Mouse (Mus musculus) thymus, adult 2 months (tissue): ENCODE results near the gene Dnajb5. TPM values are rescaled to one million over a fixed set of nuclear protein-coding genes. Genes with fewer than 3 reads are reported as not detected.

Source experiments
- DNase-seq: peaks from one replicate; pipeline ENCODE4 v3.0.0; 2021
- H3K27ac ChIP-seq: fragments of 200-500 bp; 2 replicates; pipeline ENCODE4 v1.5.1; 2012; ENCODE audit warnings: low read length, control low read depth; ENCODE audit not compliant: control insufficient read depth, insufficient read depth
- H3K27me3 ChIP-seq: fragments of 200-500 bp; 2 replicates; pipeline ENCODE4 v1.6.1; 2012; ENCODE audit warnings: mild to moderate bottlenecking, low read length, moderate library complexity, mixed read lengths; ENCODE audit not compliant: control insufficient read depth, insufficient read depth
- H3K36me3 ChIP-seq: fragments of 200-500 bp; 2 replicates; pipeline ENCODE4 v1.6.1; 2012; ENCODE audit warnings: mild to moderate bottlenecking, low read length, moderate library complexity; ENCODE audit not compliant: control insufficient read depth, insufficient read depth
- H3K4me1 ChIP-seq: fragments of 200-500 bp; replicated peaks from 2 replicates; pipeline ENCODE4 v1.6.1; 2012; ENCODE audit warnings: low read length; ENCODE audit not compliant: control insufficient read depth, insufficient read depth
- H3K4me3 ChIP-seq: fragments of 200-500 bp; 2 replicates; pipeline ENCODE4 v1.5.1; 2012; ENCODE audit warnings: mild to moderate bottlenecking, low read length, control low read depth, moderate library complexity; ENCODE audit not compliant: control insufficient read depth, insufficient read depth
- CTCF ChIP-seq: fragments of 200-500 bp; IDR thresholded peaks from 2 replicates; pipeline ENCODE4 v1.5.1; 2012; ENCODE audit warnings: mild to moderate bottlenecking, control low read depth, low read length, moderate library complexity, borderline replicate concordance; ENCODE audit not compliant: control insufficient read depth, poor library complexity, insufficient read depth; ENCODE audit errors: extremely low read depth
- POLR2A ChIP-seq: fragments of 200-500 bp; IDR thresholded peaks from 2 replicates; pipeline ENCODE4 v1.6.1; 2012; ENCODE audit warnings: mild to moderate bottlenecking, low read length, control low read depth, moderate library complexity; ENCODE audit not compliant: control insufficient read depth, poor library complexity, insufficient read depth; ENCODE audit errors: extremely low read depth
- WGBS: fragments of 180-500 bp; shearing (Covaris S2); methylation state at CpG from one replicate; pipeline ENCODE4 v1.1.7; 2018; 5-methylcytosine and 5-hydroxymethylcytosine counted together
- polyA plus RNA-seq: library from polyadenylated mRNA; depleted of rRNA; stranded (reverse); fragments of >200 nt; gene quantifications from 2 replicates; pipeline ENCODE4 v1.2.3, GENCODE M21; 2012

Gene Dnajb5
- polyA plus RNA-seq, 1 experiment: 12.6 TPM

DNA sequence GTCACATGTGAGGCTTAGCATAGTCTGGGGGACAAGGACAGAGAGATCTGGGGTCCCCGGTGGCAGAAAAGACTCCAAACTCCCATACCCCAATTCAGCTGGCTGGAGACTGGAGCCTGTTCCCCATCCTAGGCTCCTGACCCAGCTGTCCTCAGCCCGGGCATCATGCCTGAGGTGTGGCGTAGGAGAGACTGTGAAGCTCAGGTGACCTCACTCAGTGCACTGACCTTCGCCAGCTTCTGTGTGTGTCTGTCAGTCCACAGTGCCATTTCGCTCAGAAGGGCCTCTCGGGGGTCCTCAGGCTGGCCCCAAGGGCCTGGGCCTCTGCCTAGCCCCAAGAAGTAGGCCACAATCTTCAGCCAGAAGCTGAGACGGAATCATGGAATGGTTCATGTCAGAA is 2.9 kb downstream of the Dnajb5 start:
- Histone ChIP-seq H3K4me3 (no peak overlapping the region), H3K36me3 (no peaks in the 10 kb centered on the region), H3K27me3 (no peaks in the 10 kb centered on the region), H3K4me1 (peaks cover 23% of the 10 kb centered on the region), H3K27ac (no peak overlapping the region)
- 97% methylated on average over 7 of the region's 7 CpGs for WGBS
- no peak for DNase-seq
- TF ChIP-seq POLR2A (no peak), CTCF (no peak)

DNA sequence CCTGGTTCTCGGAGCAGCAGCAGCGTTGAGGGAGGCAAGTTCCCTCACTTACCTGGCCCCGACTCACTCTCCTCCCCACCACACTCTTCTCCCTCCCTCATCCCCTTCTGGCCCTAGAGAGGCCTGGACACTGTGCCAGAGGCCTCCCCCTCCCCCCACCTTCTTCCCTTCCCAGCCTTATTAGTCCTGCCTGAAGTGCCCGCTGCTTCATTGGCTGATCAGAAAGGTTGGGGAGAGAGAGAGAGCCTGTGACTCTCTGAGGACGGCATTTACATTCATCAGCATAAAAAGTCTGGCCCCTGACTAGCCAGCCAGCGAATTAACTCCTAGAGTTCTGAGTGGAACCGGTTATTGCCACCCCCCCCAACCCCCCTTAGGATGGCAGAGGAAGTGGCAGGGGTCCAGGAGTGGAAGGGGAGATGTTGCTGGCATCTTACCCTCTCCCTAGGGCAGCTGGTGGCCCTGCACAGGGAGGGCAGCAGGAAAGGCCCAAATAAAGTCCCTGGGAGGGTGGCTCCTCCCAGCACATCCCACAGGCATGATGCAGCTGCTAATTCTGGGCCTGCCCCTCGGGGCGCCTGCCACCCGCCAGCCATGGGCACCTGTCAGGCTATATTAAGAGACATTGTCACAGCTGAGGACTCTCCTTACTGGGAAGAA is 4.0 kb downstream of the Dnajb5 start:
- Histone ChIP-seq H3K4me3 (no peak overlapping the region), H3K36me3 (no peaks in the 10 kb centered on the region), H3K27ac (no peak overlapping the region), H3K4me1 (peaks cover 23% of the 10 kb centered on the region), H3K27me3 (no peaks in the 10 kb centered on the region)
- 85% methylated on average over 10 of the region's 10 CpGs for WGBS
- no peak for DNase-seq
- TF ChIP-seq POLR2A: no peak
- no peak for TF ChIP-seq CTCF

DNA sequence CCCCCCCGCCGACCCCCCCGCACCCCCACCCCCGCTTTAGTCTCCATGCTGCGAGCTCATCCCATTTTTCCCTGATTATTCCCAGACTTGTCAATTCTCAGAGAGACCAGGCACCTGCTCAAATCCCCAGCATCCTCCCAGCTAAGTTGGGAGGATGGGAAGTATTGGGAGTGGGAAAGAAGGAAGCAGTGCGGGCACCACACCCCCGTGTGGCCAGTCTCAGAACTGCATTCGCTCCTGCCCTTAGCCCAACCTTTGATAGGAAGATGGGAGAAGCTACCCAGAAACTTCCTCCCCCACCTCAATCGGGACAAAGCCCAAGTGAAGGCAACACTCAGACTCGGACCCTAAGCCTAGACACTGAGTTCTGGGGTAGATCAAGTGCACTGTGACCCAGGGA is 4.7 kb downstream of the Dnajb5 start:
- DNase-seq: peak; percentile 35
- H3K36me3 ChIP-seq: no peaks in the 10 kb centered on the region
- no peak overlapping the region for H3K27ac ChIP-seq
- H3K4me1 ChIP-seq: peaks cover 21% of the 10 kb centered on the region
- peak; percentile 90 for TF ChIP-seq CTCF
- no peak for TF ChIP-seq POLR2A
- WGBS: 31% methylated on average over 10 of the region's 10 CpGs
- no peaks in the 10 kb centered on the region for H3K27me3 ChIP-seq
- no peak overlapping the region for H3K4me3 ChIP-seq

DNA sequence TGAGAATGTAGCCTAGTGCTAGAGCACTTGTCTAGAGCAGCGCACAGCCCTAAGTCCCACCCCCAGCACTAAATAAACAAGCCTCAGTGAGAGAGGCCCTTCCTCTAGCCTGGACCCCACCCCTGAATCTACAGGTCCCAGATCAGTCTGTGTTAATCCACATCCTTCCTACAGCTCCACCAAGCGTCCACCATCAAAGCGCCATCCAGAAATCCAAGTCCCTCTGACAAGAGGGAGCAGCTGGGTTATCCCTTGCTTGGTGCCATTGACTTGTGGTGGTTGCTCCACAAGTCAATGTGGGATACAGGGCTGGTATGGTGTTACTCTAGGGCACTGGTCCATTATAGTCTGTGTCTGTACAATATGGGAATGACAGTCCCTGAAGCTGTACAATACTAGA is 5.6 kb downstream of the Dnajb5 start:
- WGBS: 93% methylated on average over 3 of the region's 3 CpGs
- no peaks in the 10 kb centered on the region for H3K27me3 ChIP-seq
- H3K4me3 ChIP-seq: no peak overlapping the region
- no peak for DNase-seq
- H3K27ac ChIP-seq: no peak overlapping the region
- peaks cover 18% of the 10 kb centered on the region for H3K4me1 ChIP-seq
- TF ChIP-seq CTCF: no peak
- no peak for TF ChIP-seq POLR2A
- no peaks in the 10 kb centered on the region for H3K36me3 ChIP-seq

DNA sequence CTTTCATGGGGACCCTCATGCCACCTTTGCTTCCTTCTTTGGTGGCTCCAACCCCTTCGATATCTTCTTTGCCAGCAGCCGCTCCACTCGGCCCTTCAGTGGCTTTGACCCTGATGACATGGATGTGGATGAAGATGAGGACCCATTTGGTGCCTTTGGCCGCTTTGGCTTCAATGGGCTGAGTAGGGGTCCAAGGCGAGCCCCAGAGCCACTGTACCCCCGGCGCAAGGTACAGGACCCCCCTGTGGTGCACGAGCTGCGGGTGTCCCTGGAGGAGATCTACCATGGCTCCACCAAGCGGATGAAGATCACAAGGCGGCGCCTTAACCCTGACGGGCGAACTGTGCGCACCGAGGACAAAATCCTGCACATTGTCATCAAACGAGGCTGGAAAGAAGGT is 7.0 kb downstream of the Dnajb5 start:
- peaks cover 4% of the 10 kb centered on the region for H3K4me1 ChIP-seq
- no peak overlapping the region for H3K27ac ChIP-seq
- TF ChIP-seq POLR2A (no peak), CTCF (no peak)
- no peak overlapping the region for H3K4me3 ChIP-seq
- no peak for DNase-seq
- no peaks in the 10 kb centered on the region for H3K36me3 ChIP-seq
- 97% methylated on average over 17 of the region's 17 CpGs for WGBS
- no peaks in the 10 kb centered on the region for H3K27me3 ChIP-seq

DNA sequence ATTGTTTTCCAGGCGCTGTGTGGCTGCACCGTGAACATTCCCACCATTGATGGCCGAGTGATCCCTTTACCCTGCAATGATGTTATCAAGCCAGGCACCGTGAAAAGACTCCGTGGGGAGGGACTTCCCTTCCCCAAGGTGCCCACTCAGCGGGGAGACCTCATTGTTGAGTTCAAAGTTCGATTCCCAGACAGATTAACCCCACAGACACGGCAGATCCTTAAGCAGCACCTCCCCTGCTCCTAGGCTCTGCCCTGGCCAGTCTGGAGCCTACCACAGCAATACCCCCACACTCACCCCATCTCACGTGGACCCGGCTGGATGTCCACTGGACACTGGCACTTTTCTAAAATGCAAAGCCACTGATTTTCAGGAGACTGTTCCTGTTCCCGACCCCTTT is 7.7 kb downstream of the Dnajb5 start:
- H3K27ac ChIP-seq: no peak overlapping the region
- H3K4me1 ChIP-seq: no peaks in the 10 kb centered on the region
- H3K36me3 ChIP-seq: no peaks in the 10 kb centered on the region
- no peak for DNase-seq
- H3K27me3 ChIP-seq: no peaks in the 10 kb centered on the region
- no peak overlapping the region for H3K4me3 ChIP-seq
- 96% methylated on average over 11 of the region's 11 CpGs for WGBS
- no peak for TF ChIP-seq CTCF
- no peak for TF ChIP-seq POLR2A

DNA sequence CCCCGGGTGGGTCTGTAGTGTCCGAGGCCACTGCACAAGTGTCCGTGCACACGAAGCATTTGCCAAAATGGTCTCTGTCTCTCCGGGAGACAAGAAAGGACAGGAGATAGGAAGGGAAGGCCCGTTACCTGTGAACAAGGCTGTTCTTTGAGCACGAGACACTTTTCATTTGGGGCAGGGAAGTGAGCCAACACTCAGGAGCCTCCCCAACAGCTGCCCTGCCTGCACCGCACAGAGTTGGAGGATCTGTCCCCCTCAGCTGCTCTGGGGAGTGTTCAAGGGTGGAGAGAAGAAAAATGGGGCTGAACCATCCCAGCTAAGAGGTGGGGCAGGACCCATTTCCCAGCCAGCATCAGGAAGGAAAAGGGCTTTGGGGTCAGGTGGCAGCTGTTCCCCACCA is 8.4 kb downstream of the Dnajb5 start:
- H3K36me3 ChIP-seq: no peaks in the 10 kb centered on the region
- H3K27ac ChIP-seq: no peak overlapping the region
- H3K4me1 ChIP-seq: no peaks in the 10 kb centered on the region
- 97% methylated on average over 8 of the region's 8 CpGs for WGBS
- no peak overlapping the region for H3K4me3 ChIP-seq
- H3K27me3 ChIP-seq: no peaks in the 10 kb centered on the region
- no peak for DNase-seq
- TF ChIP-seq CTCF: no peak
- TF ChIP-seq POLR2A: no peak
